Mouse (Mus musculus) lung, embryonic 16.5 days (tissue): ENCODE measurements at regions not wholly inside any gene's neighbourhood (a gene's known extent, or its start where the extent isn't known, plus 50 kb on each side); places are given as distances from the start of the nearest gene placed in this dataset.
A peak's percentile ranks its signal among the peaks of the same experiment; 100 is the strongest.

Experiments
- ATAC-seq: fragments of 200-750 bp; cut with Nextera tagmentation; 2 replicates; pipeline ENCODE4 v1.8.0; 2017; ENCODE audit warnings: low read depth, mild to moderate bottlenecking, moderate library complexity
- H3K27ac ChIP-seq: fragments of 300-500 bp; sonication (generic); 2 replicates; pipeline ENCODE4 v1.5.1; 2014; ENCODE audit warnings: mild to moderate bottlenecking, control low read depth, low read length
- H3K27me3 ChIP-seq: fragments of 300-500 bp; sonication (generic); 2 replicates; pipeline ENCODE4 v1.6.1; 2014; ENCODE audit warnings: low read depth, low read length, mixed read lengths; ENCODE audit not compliant: control insufficient read depth, insufficient read depth
- H3K36me3 ChIP-seq: fragments of 300-500 bp; sonication (generic); 2 replicates; pipeline ENCODE4 v1.6.1; 2014; ENCODE audit warnings: low read length; ENCODE audit not compliant: control insufficient read depth, insufficient read depth
- H3K4me1 ChIP-seq: fragments of 300-500 bp; sonication (generic); replicated peaks from 2 replicates; pipeline ENCODE4 v1.6.1; 2014; ENCODE audit warnings: low read length, mixed read lengths; ENCODE audit not compliant: control insufficient read depth, insufficient read depth
- H3K4me2 ChIP-seq: fragments of 300-500 bp; sonication (generic); 2 replicates; pipeline ENCODE4 v1.6.1; 2014; ENCODE audit warnings: low read depth, low read length, control low read depth
- H3K4me3 ChIP-seq: fragments of 300-500 bp; sonication (generic); 2 replicates; pipeline ENCODE4 v1.5.1; 2014; ENCODE audit warnings: mild to moderate bottlenecking, low read length, control low read depth
- H3K9ac ChIP-seq: fragments of 300-500 bp; sonication (generic); 2 replicates; pipeline ENCODE4 v1.6.1; 2014; ENCODE audit warnings: low read length, control low read depth
- H3K9me3 ChIP-seq: fragments of 300-500 bp; sonication (generic); 2 replicates; pipeline ENCODE4 v1.6.1; 2016; ENCODE audit warnings: low read length; ENCODE audit not compliant: control insufficient read depth
- WGBS: fragments of 180-500 bp; shearing (Covaris S2); extraction: QIAGEN DNeasy Blood & Tissue Kit; methylation state at CpG from one replicate; pipeline ENCODE4 v1.1.7; 2014; 5-methylcytosine and 5-hydroxymethylcytosine counted together

DNA sequence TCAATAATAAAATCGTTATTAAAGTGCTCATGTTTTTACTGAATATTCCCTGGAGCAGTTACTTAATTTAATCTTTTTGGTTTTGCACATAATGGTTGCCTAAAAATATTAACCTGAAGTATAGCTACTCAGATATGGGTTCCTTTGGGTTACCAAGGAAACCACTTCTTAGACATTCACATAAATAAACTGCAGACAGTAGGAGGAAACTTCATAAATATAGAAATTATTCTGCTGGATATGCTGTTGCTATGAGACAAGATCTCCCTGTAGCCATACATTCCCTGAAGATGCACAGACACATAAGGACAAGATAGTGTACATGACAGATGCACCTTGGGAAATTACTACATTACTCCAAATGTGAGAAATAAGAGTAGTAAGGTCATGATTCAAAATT lies 635.3 kb downstream of the Basp1 start:
- Histone ChIP-seq H3K27ac (no peak overlapping the region), H3K9ac (no peak overlapping the region), H3K4me1 (no peaks in the 10 kb centered on the region), H3K4me3 (no peak overlapping the region), H3K4me2 (no peak overlapping the region), H3K36me3 (no peaks in the 10 kb centered on the region), H3K9me3 (no peaks in the 10 kb centered on the region), H3K27me3 (no peaks in the 10 kb centered on the region)
- ATAC-seq = no peak
- 61% methylated on average over 1 of the region's 1 CpGs for WGBS

DNA sequence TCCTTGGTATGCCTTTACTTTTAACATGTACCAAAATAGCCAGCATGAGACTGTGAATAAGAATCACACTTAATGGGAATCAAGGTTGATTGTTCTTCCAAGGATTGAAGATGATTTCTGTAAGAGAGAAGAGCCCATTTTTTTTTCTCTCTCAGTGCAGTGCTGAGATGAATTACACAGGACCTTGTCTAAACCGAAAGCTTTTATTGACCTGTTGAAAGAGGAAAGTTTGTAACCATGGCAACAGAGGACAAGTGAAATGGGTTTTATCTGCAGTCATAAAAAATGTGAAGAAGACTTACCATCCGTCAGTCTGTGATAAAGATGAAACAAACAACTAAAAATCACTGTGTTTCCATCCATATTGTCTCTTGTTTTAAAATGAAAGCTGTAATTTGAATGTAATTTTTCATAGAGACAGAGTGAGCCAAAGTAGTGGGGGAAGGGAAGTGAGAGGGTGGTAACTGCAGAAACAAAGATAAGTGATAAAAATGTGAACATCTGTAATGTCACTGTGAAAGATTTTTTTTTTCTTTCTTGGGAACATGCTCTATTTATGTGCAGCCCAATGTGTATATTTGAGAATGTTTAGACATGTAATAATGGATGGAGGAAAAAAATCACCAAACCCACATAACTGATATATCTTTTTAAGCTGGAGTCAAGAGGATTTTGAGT lies 661.9 kb downstream of the Basp1 start:
- no peaks in the 10 kb centered on the region for H3K27me3 ChIP-seq
- no peaks in the 10 kb centered on the region for H3K9me3 ChIP-seq
- WGBS = 15% methylated on average over 2 of the region's 2 CpGs
- H3K4me1 ChIP-seq = no peaks in the 10 kb centered on the region
- no peak for ATAC-seq
- no peak overlapping the region for H3K4me3 ChIP-seq
- H3K27ac ChIP-seq = no peak overlapping the region
- H3K9ac ChIP-seq = no peak overlapping the region
- no peaks in the 10 kb centered on the region for H3K36me3 ChIP-seq
- no peak overlapping the region for H3K4me2 ChIP-seq

DNA sequence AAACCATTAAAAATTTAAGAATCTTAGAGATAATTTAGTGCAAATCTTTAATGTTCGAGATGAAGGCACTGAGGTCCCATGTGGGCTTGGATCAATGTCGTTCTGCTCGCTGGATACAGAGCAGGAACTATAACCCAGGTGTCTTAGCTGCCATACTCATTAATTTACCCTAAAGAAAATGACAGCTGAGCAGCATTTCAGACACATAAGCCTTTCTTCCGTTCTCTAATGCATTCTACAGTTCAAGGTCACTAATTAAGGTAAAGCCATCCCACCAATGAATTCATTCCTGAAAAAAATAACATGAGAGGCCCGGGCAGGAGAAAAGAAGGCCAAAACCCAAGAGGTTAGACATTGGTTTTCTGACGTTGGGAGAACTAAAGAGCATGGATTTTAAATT lies 670.3 kb downstream of the Basp1 start:
- 55% methylated on average over 6 of the region's 6 CpGs for WGBS

DNA sequence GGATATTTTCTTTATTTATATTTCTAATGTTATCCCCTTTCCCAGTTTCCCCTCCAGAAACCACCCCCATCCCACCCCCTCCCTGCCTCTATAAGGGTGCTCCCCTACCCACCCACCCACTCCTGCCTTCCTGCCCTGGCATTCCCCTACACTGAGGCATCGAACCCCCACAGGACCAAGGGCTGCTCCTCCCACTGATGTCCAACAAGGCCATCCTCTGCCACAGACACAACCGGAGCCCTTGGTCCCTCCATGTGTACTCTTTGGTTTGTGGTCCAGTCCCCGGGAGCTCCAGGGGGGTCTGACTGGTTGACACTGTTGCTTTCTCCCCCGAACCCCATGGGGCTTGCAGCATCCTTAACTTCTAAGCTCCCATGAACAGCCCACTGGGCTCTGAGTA lies 688.4 kb downstream of the Basp1 start:
- no peak overlapping the region for H3K4me2 ChIP-seq
- no peak overlapping the region for H3K27ac ChIP-seq
- no peak overlapping the region for H3K4me3 ChIP-seq
- no peaks in the 10 kb centered on the region for H3K36me3 ChIP-seq
- ATAC-seq = no peak
- no peak overlapping the region for H3K9ac ChIP-seq
- no peaks in the 10 kb centered on the region for H3K4me1 ChIP-seq
- H3K9me3 ChIP-seq = no peaks in the 10 kb centered on the region
- 84% methylated on average over 4 of the region's 4 CpGs for WGBS
- no peaks in the 10 kb centered on the region for H3K27me3 ChIP-seq

More for the DNA sequence above, 670.3 kb downstream of the Basp1 start:
- no peak overlapping the region for H3K27ac ChIP-seq
- H3K36me3 ChIP-seq = no peaks in the 10 kb centered on the region
- H3K9ac ChIP-seq = no peak overlapping the region
- no peak for ATAC-seq
- H3K4me1 ChIP-seq = no peaks in the 10 kb centered on the region
- H3K9me3 ChIP-seq = no peaks in the 10 kb centered on the region
- no peak overlapping the region for H3K4me2 ChIP-seq
- H3K4me3 ChIP-seq = no peak overlapping the region
- H3K27me3 ChIP-seq = no peaks in the 10 kb centered on the region

DNA sequence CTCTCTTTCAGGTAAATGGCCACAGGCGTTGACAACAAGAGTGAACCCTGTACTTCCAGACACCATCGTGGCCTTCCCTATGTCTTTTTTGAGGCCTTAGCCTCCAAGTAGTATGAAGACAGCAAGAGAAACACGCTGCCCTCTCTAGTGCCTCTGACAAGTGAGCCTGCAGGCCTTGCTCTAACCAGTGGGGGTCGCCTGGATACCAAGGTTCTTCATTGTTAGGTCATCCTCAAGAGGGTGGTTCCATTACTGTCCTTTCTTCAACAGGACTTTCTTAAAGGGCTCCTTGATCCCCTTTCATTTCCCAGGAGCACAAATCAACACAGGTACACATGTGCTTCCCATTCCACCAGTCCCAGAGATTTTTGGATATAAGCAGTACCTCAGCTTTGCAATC lies 688.9 kb downstream of the Basp1 start:
- no peaks in the 10 kb centered on the region for H3K27me3 ChIP-seq
- ATAC-seq = peak; percentile 47; the same call in 1 of the 2 replicates
- H3K4me3 ChIP-seq = no peak overlapping the region
- 37% methylated on average over 4 of the region's 4 CpGs for WGBS
- H3K36me3 ChIP-seq = no peaks in the 10 kb centered on the region
- no peak overlapping the region for H3K4me2 ChIP-seq
- H3K27ac ChIP-seq = no peak overlapping the region
- no peaks in the 10 kb centered on the region for H3K9me3 ChIP-seq
- H3K9ac ChIP-seq = no peak overlapping the region
- no peaks in the 10 kb centered on the region for H3K4me1 ChIP-seq

DNA sequence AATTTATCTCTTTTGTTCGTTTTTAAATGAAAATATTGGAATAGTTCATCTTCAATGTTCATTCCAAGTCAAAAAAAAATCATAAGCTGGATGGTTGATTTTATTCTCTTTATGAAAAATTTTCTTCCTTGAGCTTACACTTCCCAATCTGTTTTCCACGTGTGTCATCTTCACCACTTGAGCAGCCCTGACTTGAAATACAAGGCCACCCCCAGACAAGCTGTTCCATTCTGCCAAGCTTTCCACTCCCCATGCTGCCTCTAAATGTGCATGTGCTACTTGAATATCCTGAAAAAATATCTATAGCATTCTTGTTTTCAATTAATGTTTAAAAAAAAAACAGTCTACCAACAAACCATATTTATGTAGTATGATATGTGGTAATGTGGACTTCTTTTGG lies 693.2 kb downstream of the Basp1 start:
- Histone ChIP-seq H3K4me3 (no peak overlapping the region), H3K36me3 (no peaks in the 10 kb centered on the region), H3K4me1 (no peaks in the 10 kb centered on the region), H3K27ac (no peak overlapping the region), H3K9ac (no peak overlapping the region), H3K4me2 (no peak overlapping the region), H3K27me3 (no peaks in the 10 kb centered on the region), H3K9me3 (no peaks in the 10 kb centered on the region)
- ATAC-seq = no peak
- WGBS = 60% methylated on average over 2 of the region's 2 CpGs

DNA sequence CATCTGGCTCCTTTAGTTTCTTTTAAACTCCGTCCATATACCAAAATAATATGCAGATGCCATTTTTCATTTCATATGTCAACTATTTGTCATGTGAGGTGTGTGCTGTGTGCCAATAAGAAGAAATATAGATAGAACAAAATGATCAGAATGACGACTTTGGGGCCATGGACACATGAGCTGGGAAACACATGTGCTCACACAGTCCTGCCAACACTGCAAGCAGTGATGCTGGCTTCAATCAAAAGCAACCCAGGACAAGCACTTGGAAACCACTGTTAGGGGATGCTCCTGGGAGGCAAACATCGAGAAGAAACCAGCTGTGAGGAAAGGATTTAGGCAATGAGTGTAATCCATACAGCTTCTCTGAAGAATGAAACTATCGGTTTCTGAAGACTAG lies 731.4 kb downstream of the Basp1 start:
- 64% methylated on average over 4 of the region's 4 CpGs for WGBS
- Histone ChIP-seq H3K4me2 (no peak overlapping the region), H3K9me3 (no peaks in the 10 kb centered on the region), H3K27me3 (no peaks in the 10 kb centered on the region), H3K4me1 (no peaks in the 10 kb centered on the region), H3K9ac (no peak overlapping the region), H3K27ac (no peak overlapping the region), H3K36me3 (no peaks in the 10 kb centered on the region), H3K4me3 (no peak overlapping the region)
- no peak for ATAC-seq

DNA sequence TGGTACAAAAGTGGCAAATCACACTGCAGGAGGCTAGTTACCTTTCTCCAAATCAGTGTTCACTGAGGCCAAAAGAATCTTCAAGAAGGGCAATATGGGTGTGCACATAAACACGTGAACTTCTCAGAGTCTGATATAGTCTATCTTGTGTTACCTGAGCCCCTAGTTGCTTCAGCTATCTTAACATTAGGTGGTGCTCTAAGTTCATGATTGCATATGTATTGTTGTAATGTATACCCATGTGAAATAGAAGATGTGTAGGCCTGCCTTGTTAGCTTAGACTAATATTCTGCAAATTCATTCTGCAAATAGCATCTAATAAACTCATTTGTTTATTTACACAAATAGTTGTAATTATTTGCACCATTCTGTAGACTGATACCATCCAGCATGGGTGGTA lies 764.6 kb downstream of the Basp1 start:
- Histone ChIP-seq H3K9ac (no peak overlapping the region), H3K4me3 (no peak overlapping the region), H3K9me3 (0 out of 2 replicates have a peak, but pooled peaks cover 2% of the 10 kb centered on the region), H3K27ac (no peak overlapping the region), H3K4me2 (no peak overlapping the region), H3K27me3 (no peaks in the 10 kb centered on the region), H3K36me3 (no peaks in the 10 kb centered on the region), H3K4me1 (no peaks in the 10 kb centered on the region)
- WGBS = 66% methylated on average over 1 of the region's 1 CpGs
- ATAC-seq = no peak

DNA sequence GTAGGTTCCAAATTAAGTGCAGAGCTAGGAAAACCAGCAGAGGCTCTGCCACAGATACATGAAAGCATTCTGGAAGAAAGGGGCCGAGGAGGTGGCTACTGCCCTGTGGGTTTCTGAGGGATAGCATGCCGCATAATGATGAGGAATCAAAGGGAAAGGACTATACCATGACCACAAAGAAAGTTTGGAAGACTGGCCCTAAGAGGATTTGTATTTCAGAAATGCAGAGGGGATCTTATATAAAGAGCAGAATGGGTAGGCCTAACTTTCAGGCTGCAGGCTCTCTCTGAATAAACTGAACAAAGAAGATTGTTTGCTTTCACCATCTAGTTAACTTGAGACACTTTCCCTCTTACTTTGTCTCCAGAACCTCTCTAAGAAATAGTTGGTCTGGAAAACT lies 777.9 kb downstream of the Basp1 start:
- WGBS = 86% methylated on average over 2 of the region's 2 CpGs
- no peak overlapping the region for H3K27ac ChIP-seq

DNA sequence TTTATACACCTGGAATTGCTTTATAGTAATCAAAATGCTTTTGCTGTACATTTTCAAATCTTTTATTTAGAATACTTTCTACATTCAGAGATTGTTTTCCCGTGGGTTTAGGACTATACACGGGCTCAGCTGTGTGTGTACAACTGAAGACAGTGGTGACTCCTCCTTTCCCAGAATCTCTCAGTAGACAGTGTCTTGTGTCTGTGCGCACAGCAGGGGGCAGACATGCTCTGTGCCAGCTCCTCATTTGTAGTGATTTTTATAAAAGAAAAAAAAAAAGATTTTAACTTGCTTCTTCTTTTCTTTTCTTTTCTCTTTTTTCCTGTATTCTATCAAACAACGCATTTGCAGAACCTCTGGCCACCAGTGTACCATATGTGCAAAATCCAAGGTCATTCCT lies 817.3 kb downstream of the Basp1 start:
- Histone ChIP-seq H3K9me3 (no peaks in the 10 kb centered on the region), H3K4me2 (no peak overlapping the region), H3K27ac (no peak overlapping the region), H3K36me3 (no peaks in the 10 kb centered on the region), H3K27me3 (no peaks in the 10 kb centered on the region), H3K4me3 (no peak overlapping the region), H3K4me1 (no peaks in the 10 kb centered on the region), H3K9ac (no peak overlapping the region)
- WGBS = 30% methylated on average over 4 of the region's 4 CpGs
- no peak for ATAC-seq

More for the DNA sequence above, 777.9 kb downstream of the Basp1 start:
- Histone ChIP-seq H3K4me2 (no peak overlapping the region), H3K27me3 (no peaks in the 10 kb centered on the region), H3K9ac (no peak overlapping the region), H3K4me1 (no peaks in the 10 kb centered on the region), H3K9me3 (no peaks in the 10 kb centered on the region), H3K36me3 (no peaks in the 10 kb centered on the region), H3K4me3 (no peak overlapping the region)
- no peak for ATAC-seq
